Mouse (Mus musculus): Measurements from ENCODE around the gene Rnase11. TPM values are rescaled to one million over a fixed set of nuclear protein-coding genes. Genes with fewer than 3 reads are reported as not detected.
A peak's percentile ranks its signal among the peaks of the same experiment; 100 is the strongest.
"Not testable (repeated sequence)": the region's sequence is repeated elsewhere in the genome, so short reads cannot be mapped to it uniquely, and the experiment has no call there.

Gene Rnase11
- not detected in 2 replicates for polyA plus RNA-seq (2015; fragmentation: Nextera tagmentation; extraction: Ambion mirVana)

DNA sequence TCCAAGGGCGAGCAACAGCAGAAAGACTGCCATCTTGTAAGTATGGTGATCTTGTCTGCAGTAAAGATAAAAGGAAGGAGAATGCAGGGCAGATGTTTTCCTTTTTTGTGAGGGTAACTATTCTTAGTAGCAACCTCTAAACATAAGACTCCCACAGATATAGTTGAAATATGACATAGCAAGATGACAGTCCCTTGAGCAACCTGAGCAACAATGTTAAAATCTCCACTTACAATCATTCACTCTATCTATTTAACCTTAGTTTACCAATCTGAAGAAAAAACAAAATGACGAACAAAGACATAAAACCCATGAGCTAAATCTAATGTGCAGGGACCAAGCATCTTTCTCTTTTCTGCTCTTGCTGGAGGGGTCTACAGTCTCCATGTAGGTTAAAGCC lies at the start of gene Rnase11:
TSS of gene Rnase11 (minus strand) at position 101 of the 400 bp plus-strand sequence.
- no peak for ATAC-seq (ENCODE audit: insufficient read depth, low FRiP score)
- WGBS, result 86% methylated on average over 2 of the region's 2 CpGs
- Histone ChIP-seq H3K27ac (ENCODE audit: low read length) (no peak within 1 kb of the TSS), H3K9ac (ENCODE audit: low read length) (no peak within 1 kb of the TSS), H3K36me3 (ENCODE audit: control insufficient read depth, insufficient read depth, low read length) (no peaks in the 10 kb centered on the region), H3K27me3 (ENCODE audit: control insufficient read depth, insufficient read depth, low read length) (no peaks in the 10 kb centered on the region), H3K9me3 (replicated peaks; ENCODE audit: control insufficient read depth, low read length) (no peaks in the 10 kb centered on the region), H3K4me1 (ENCODE audit: control insufficient read depth, insufficient read depth, low read length) (0 out of 2 replicates have a peak, but pooled peaks cover 4% of the 10 kb centered on the region), H3K4me3 (replicated peaks; ENCODE audit: low read length) (no peak within 1 kb of the TSS), H3K4me2 (ENCODE audit: low read depth, low read length) (no peak within 1 kb of the TSS)

DNA sequence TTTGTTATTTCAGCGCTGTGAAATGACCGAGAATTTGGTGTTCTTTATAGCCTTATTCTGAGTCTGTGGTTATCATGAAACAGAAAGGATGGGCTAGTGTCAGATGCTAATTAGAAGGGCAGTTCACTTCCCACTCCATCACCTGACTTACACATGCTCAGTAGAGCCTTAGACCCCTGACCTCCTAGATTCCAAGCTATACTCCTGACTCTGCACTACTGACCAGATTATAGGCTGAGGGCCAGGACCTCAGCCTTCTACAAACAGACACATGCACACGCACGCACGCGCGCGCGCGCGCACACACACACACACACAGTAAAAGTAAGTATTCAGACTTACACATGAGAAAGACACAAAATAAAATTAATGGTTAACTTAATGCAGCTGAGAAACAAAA lies 49.0 kb upstream of the Rnase11 start:
- Histone ChIP-seq H3K9me3 (replicated peaks; ENCODE audit: control insufficient read depth, low read length) (no peaks in the 10 kb centered on the region), H3K36me3 (ENCODE audit: control insufficient read depth, insufficient read depth, low read length) (no peaks in the 10 kb centered on the region), H3K27me3 (ENCODE audit: control insufficient read depth, insufficient read depth, low read length) (no peaks in the 10 kb centered on the region), H3K27ac (ENCODE audit: low read length) (no peak overlapping the region), H3K9ac (ENCODE audit: low read length) (no peak overlapping the region), H3K4me3 (replicated peaks; ENCODE audit: low read length) (no peak overlapping the region), H3K4me2 (ENCODE audit: low read depth, low read length) (no peak overlapping the region), H3K4me1 (ENCODE audit: control insufficient read depth, insufficient read depth, low read length) (peaks cover 6% of the 10 kb centered on the region)
- WGBS, result 92% methylated on average over 11 of the region's 11 CpGs
- ATAC-seq (ENCODE audit: insufficient read depth, low FRiP score), result no peak

DNA sequence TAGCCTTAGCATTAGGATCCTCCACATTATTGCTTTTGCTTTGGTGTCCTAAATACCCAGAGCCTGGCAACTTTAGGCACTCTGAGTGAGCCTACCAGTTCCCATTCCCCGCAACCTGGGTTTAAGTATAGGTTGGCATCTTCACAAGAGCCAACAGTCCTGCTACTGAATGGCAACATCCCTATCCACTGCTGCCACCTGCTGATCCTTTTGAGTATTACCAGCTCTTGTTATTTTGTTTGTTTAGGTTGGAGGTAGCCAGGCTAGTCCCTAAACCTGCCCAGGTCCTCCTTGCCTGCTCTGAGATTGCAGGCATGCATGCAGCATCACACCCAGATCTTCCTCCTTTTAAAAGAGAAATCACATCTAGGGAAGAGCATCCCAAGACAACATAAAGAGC lies 48.3 kb upstream of the Rnase11 start:
- ATAC-seq (ENCODE audit: insufficient read depth, low FRiP score), result peak; percentile 22; the same call in 1 of the 2 replicates
- H3K4me2 ChIP-seq (ENCODE audit: low read depth, low read length); H3K27ac ChIP-seq (ENCODE audit: low read length); H3K9me3 ChIP-seq (replicated peaks; ENCODE audit: control insufficient read depth, low read length); H3K27me3 ChIP-seq (ENCODE audit: control insufficient read depth, insufficient read depth, low read length); H3K9ac ChIP-seq (ENCODE audit: low read length); H3K4me3 ChIP-seq (replicated peaks; ENCODE audit: low read length); H3K36me3 ChIP-seq (ENCODE audit: control insufficient read depth, insufficient read depth, low read length): not testable (repeated sequence)
- WGBS, result 34% methylated on average over 1 of the region's 1 CpGs
- peaks cover 10% of the 10 kb centered on the region for H3K4me1 ChIP-seq (ENCODE audit: control insufficient read depth, insufficient read depth, low read length)

DNA sequence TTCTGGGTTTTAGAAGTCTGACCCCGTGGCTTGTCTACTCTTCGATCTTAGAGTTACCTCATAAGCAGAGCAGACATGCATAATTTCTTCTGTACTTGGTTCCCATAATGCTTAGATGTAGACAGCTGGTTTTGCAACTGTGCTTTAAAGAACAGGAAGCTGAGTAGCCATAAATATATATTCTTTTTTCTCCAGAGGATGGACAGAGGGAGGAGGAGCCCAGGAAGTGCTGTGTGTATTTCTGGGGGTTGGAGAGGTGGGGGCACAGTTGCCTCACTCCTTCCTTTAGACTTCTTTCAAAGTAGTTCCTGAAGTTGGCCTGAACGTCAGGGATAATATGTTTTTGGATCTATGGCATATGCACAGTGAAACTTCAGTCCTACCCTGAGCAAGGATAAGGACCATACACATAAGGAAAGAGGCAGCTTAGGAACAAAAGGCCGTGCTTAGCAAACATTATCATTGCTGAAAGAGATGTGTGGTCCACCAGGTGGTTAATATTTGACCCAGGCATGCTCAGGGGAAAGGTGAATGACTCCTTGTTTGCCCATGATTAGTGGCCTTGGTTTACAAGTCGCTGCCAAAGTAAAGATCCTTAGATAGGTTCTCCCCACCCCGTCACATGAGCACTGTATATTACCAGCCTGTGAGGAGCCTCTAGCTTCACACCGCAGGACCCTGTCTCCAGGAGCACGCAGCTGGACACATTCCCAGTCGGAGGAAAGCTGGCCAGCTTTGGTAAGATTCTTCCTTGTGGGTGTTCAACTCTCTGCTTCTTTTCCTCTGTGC lies 46.0 kb upstream of the Rnase11 start:
- peaks cover 19% of the 10 kb centered on the region for H3K4me1 ChIP-seq (ENCODE audit: control insufficient read depth, insufficient read depth, low read length)
- no peaks in the 10 kb centered on the region for H3K36me3 ChIP-seq (ENCODE audit: control insufficient read depth, insufficient read depth, low read length)
- H3K27me3 ChIP-seq (ENCODE audit: control insufficient read depth, insufficient read depth, low read length), result no peaks in the 10 kb centered on the region
- ATAC-seq (ENCODE audit: insufficient read depth, low FRiP score), result peak; percentile 88
- 0 out of 2 replicates have a peak overlapping the region, but pooled peaks have one; percentile 21 for H3K9ac ChIP-seq (ENCODE audit: low read length)
- H3K27ac ChIP-seq (ENCODE audit: low read length), result peak overlapping the region; percentile 64
- peak overlapping the region; percentile 11; the same call in 1 of the 2 replicates for H3K4me3 ChIP-seq (replicated peaks; ENCODE audit: low read length)
- WGBS, result 27% methylated on average over 9 of the region's 9 CpGs
- H3K4me2 ChIP-seq (ENCODE audit: low read depth, low read length), result peak overlapping the region; percentile 27; the same call in 1 of the 2 replicates
- H3K9me3 ChIP-seq (replicated peaks; ENCODE audit: control insufficient read depth, low read length), result no peaks in the 10 kb centered on the region

GRCm38 (mm10) chr14:51094921-51095320 lies 45.0 kb upstream of the Rnase11 start:
- H3K9ac ChIP-seq (ENCODE audit: low read length), result no peak overlapping the region
- WGBS, result 70% methylated on average over 9 of the region's 9 CpGs
- ATAC-seq (ENCODE audit: insufficient read depth, low FRiP score), result no peak
- no peaks in the 10 kb centered on the region for H3K9me3 ChIP-seq (replicated peaks; ENCODE audit: control insufficient read depth, low read length)
- no peak overlapping the region for H3K4me2 ChIP-seq (ENCODE audit: low read depth, low read length)
- H3K4me1 ChIP-seq (ENCODE audit: control insufficient read depth, insufficient read depth, low read length), result peaks cover 19% of the 10 kb centered on the region
- H3K36me3 ChIP-seq (ENCODE audit: control insufficient read depth, insufficient read depth, low read length), result no peaks in the 10 kb centered on the region
- no peak overlapping the region for H3K4me3 ChIP-seq (replicated peaks; ENCODE audit: low read length)
- H3K27me3 ChIP-seq (ENCODE audit: control insufficient read depth, insufficient read depth, low read length), result no peaks in the 10 kb centered on the region
- no peak overlapping the region for H3K27ac ChIP-seq (ENCODE audit: low read length)

DNA sequence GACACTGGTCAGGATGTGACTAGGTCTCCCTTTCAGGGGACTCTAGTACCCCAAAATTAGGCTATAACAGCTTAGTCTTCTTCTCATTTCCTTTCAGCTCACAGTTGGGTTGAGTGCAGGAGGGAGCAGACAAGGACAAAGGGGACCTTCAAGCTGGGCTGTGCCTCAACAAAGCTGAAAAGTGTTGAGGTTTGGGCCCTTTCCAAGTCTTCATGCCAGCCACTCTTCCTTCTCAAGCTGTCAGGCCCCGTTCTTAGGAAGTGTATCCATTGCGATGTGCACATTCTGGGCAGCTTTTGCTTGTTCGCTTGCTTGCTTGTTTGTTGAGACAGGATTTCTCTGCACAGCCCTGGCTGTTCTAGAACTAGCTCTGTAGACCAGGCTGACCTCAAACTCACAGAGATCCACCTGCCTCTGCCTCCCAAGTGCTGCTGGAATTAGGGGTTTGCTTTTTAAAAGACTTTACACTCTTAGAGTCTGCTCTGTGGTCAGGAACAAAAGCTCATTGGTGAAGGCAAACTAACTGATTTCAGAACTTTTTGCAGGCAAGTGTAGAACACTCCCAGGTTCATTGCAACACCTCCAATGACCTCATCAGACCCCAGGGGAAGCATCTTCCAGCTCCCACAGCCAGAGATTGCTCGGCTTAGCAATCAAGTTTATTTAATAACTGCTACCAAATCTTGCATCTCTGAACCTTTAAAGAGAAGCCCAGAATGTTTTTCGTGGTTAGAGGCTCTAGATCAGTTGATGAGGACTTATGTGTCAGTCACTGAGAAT lies 44.3 kb upstream of the Rnase11 start:
- Histone ChIP-seq H3K4me2 (ENCODE audit: low read depth, low read length) (no peak overlapping the region), H3K27me3 (ENCODE audit: control insufficient read depth, insufficient read depth, low read length) (no peaks in the 10 kb centered on the region), H3K9me3 (replicated peaks; ENCODE audit: control insufficient read depth, low read length) (no peaks in the 10 kb centered on the region), H3K27ac (ENCODE audit: low read length) (peak overlapping the region; percentile 38), H3K4me1 (ENCODE audit: control insufficient read depth, insufficient read depth, low read length) (peaks cover 19% of the 10 kb centered on the region), H3K9ac (ENCODE audit: low read length) (no peak overlapping the region), H3K4me3 (replicated peaks; ENCODE audit: low read length) (no peak overlapping the region), H3K36me3 (ENCODE audit: control insufficient read depth, insufficient read depth, low read length) (no peaks in the 10 kb centered on the region)
- ATAC-seq (ENCODE audit: insufficient read depth, low FRiP score), result no peak
- WGBS, result 77% methylated on average over 5 of the region's 5 CpGs

GRCm38 (mm10) chr14:51093496-51093895 lies 43.5 kb upstream of the Rnase11 start:
- Histone ChIP-seq H3K4me3 (replicated peaks; ENCODE audit: low read length) (no peak overlapping the region), H3K4me2 (ENCODE audit: low read depth, low read length) (no peak overlapping the region), H3K27me3 (ENCODE audit: control insufficient read depth, insufficient read depth, low read length) (no peaks in the 10 kb centered on the region), H3K4me1 (ENCODE audit: control insufficient read depth, insufficient read depth, low read length) (peaks cover 19% of the 10 kb centered on the region), H3K9me3 (replicated peaks; ENCODE audit: control insufficient read depth, low read length) (no peaks in the 10 kb centered on the region), H3K27ac (ENCODE audit: low read length) (peak overlapping the region; percentile 38), H3K9ac (ENCODE audit: low read length) (no peak overlapping the region), H3K36me3 (ENCODE audit: control insufficient read depth, insufficient read depth, low read length) (no peaks in the 10 kb centered on the region)
- ATAC-seq (ENCODE audit: insufficient read depth, low FRiP score), result no peak
- WGBS, result 18% methylated on average over 3 of the region's 3 CpGs

DNA sequence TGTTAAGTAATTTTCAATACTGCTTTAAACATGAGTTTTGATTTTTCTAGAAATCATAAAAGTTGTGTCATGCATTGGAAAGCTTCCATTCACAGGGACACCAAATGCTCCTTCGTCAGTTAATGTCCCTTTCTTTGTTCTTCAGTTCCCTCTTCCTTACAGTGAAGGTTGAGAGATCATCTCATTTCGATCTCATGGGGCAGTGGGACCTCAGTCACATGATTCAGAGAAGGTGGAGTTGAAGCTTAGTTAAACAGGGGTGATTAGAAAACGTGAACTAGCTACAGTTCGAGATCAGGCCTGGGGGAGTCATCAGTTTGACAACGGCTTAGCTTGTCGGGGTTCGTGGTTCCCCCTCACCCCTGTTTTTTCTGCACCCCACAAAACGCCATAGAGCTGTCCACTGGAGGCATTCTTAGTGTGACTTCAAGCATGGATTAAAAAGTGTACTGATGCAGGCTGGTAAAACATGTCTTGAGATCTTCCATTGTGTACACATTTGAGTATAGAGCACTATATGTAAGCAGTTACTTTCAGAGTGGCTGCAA lies 42.2 kb upstream of the Rnase11 start:
- Histone ChIP-seq H3K4me3 (replicated peaks; ENCODE audit: low read length) (peak overlapping the region; percentile 61), H3K27me3 (ENCODE audit: control insufficient read depth, insufficient read depth, low read length) (no peaks in the 10 kb centered on the region), H3K4me1 (ENCODE audit: control insufficient read depth, insufficient read depth, low read length) (peaks cover 19% of the 10 kb centered on the region), H3K4me2 (ENCODE audit: low read depth, low read length) (peak overlapping the region; percentile 74), H3K27ac (ENCODE audit: low read length) (peak overlapping the region; percentile 67), H3K9ac (ENCODE audit: low read length) (peak overlapping the region; percentile 16; the same call in 1 of the 2 replicates), H3K9me3 (replicated peaks; ENCODE audit: control insufficient read depth, low read length) (no peaks in the 10 kb centered on the region), H3K36me3 (ENCODE audit: control insufficient read depth, insufficient read depth, low read length) (no peaks in the 10 kb centered on the region)
- ATAC-seq (ENCODE audit: insufficient read depth, low FRiP score), result no peak
- 42% methylated on average over 8 of the region's 8 CpGs for WGBS

Measured in stomach, embryonic 16.5 days (tissue).